Mouse (Mus musculus): ENCODE data around the gene Retreg3. TPM values are rescaled to one million over a fixed set of nuclear protein-coding genes. Genes with fewer than 3 reads are reported as not detected.

Gene Retreg3
- total and polyA plus RNA-seq, 3 experiments, result 17.0 to 23.4 TPM; not detected in 1

DNA sequence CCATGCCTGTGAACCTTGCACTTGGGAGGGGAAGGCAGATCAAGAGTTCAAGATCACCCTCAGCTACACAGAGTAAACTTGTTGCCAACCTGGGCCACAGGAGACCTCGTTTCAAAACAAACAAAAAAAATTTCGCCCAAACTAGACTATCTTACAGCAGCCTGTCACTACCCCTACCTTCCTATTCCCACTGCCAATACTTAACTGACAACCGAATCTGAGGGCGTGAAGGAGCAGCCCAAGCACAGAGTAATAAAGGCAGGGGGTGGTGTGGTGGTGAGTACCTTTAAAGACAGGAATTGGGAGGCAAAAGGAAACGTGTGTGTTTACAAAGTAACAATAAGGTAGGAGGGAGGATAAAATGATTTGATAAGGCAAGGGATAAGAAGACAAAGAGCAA is 9.0 kb downstream of the Retreg3 start:
- Histone ChIP-seq H3K4me1 (ENCODE audit: control insufficient read depth in 1 of 2, insufficient read depth in 2 of 2, low read length in 2 of 2) (no peaks in the 10 kb centered on the region), H3K9ac (ENCODE audit: control insufficient read depth, low read depth, low read length, poor library complexity, severe bottlenecking) (no peak overlapping the region), H3K9me3 (replicated peaks; ENCODE audit: insufficient read depth, low read length) (no peaks in the 10 kb centered on the region), H3K79me2 (ENCODE audit: control insufficient read depth, insufficient read depth, low read length, poor library complexity) (peaks cover 20% of the 10 kb centered on the region), H3K27me3 (ENCODE audit: control insufficient read depth in 1 of 2, insufficient read depth in 2 of 2, low read length in 2 of 2) (no peaks in the 10 kb centered on the region), H3K27ac (ENCODE audit: control insufficient read depth, low read depth, low read length) (no peak overlapping the region), H3K36me3 (ENCODE audit: control insufficient read depth in 1 of 2, insufficient read depth in 2 of 2, low read length in 2 of 2) (peaks cover 0 to 9% of the 10 kb centered on the region in 2 experiments; a peak in 2 of 4 replicates), H3K4me3 (ENCODE audit: control insufficient read depth in 1 of 2, insufficient read depth in 1 of 2, low read depth in 2 of 2, low read length in 2 of 2) (no peak overlapping the region)
- no peak for TF ChIP-seq USF1 (IDR thresholded peaks at IDR 0.05; ENCODE audit: low read depth, low read length)
- TF ChIP-seq ETS1 (IDR thresholded peaks at IDR 0.05; ENCODE audit: low read depth, low read length), result no peak
- no peak for TF ChIP-seq KAT2A (conservative IDR thresholded peaks at IDR 0.05; ENCODE audit: low read depth, low read length)
- TF ChIP-seq EP300 (IDR thresholded peaks at IDR 0.05; ENCODE audit: low read depth in 1 of 2, low read length in 2 of 2), result no peak
- no peak for TF ChIP-seq POLR2AphosphoS5 (IDR thresholded peaks at IDR 0.05; ENCODE audit: borderline replicate concordance, low read depth, low read length)
- no peak for TF ChIP-seq CTCF (IDR thresholded peaks at IDR 0.05 in 2 of 3, conservative IDR thresholded peaks at IDR 0.05 in 1 of 3; ENCODE audit: control insufficient read depth in 1 of 3, insufficient read depth in 1 of 3, low read depth in 2 of 3, low read length in 3 of 3, poor library complexity in 1 of 3, severe bottlenecking in 1 of 3)
- no peak for TF ChIP-seq NRF1 (IDR thresholded peaks at IDR 0.05; ENCODE audit: insufficient read depth, low read depth, low read length, poor library complexity, severe bottlenecking)
- TF ChIP-seq ZC3H11A (IDR thresholded peaks at IDR 0.05; ENCODE audit: low read depth, low read length), result no peak
- TF ChIP-seq CHD1 (IDR thresholded peaks at IDR 0.05; ENCODE audit: low read depth, low read length), result no peak
- TF ChIP-seq SIN3A (IDR thresholded peaks at IDR 0.05; ENCODE audit: low read length), result no peak
- no peak for DNase-seq (ENCODE audit: low read depth, low spot score)

GRCm38 (mm10) chr11:101109351-101109750 is 10.3 kb downstream of the Retreg3 start:
- Histone ChIP-seq H3K79me2 (ENCODE audit: control insufficient read depth, insufficient read depth, low read length, poor library complexity) (peaks cover 12% of the 10 kb centered on the region), H3K27ac (ENCODE audit: control insufficient read depth, low read depth, low read length) (no peak overlapping the region), H3K9me3 (replicated peaks; ENCODE audit: insufficient read depth, low read length) (no peaks in the 10 kb centered on the region), H3K36me3 (ENCODE audit: control insufficient read depth in 1 of 2, insufficient read depth in 2 of 2, low read length in 2 of 2) (peaks cover 0 to 14% of the 10 kb centered on the region in 2 experiments; a peak in 2 of 4 replicates), H3K9ac (ENCODE audit: control insufficient read depth, low read depth, low read length, poor library complexity, severe bottlenecking) (no peak overlapping the region), H3K27me3 (ENCODE audit: control insufficient read depth in 1 of 2, insufficient read depth in 2 of 2, low read length in 2 of 2) (no peaks in the 10 kb centered on the region), H3K4me3 (ENCODE audit: control insufficient read depth in 1 of 2, insufficient read depth in 1 of 2, low read depth in 2 of 2, low read length in 2 of 2) (no peak overlapping the region), H3K4me1 (ENCODE audit: control insufficient read depth in 1 of 2, insufficient read depth in 2 of 2, low read length in 2 of 2) (no peaks in the 10 kb centered on the region)
- no peak for DNase-seq (ENCODE audit: low read depth, low spot score)
- TF ChIP-seq MAX (IDR thresholded peaks at IDR 0.05; ENCODE audit: low read length), result no peak
- no peak for TF ChIP-seq SMC3 (IDR thresholded peaks at IDR 0.05; ENCODE audit: low read depth, low read length)
- no peak for TF ChIP-seq ZKSCAN1 (IDR thresholded peaks at IDR 0.05; ENCODE audit: low read depth, low read length)
- TF ChIP-seq RCOR1 (IDR thresholded peaks at IDR 0.05; ENCODE audit: low read depth, low read length), result no peak
- TF ChIP-seq RAD21 (IDR thresholded peaks at IDR 0.05; ENCODE audit: low read depth, low read length), result no peak
- TF ChIP-seq ETS1 (IDR thresholded peaks at IDR 0.05; ENCODE audit: low read depth, low read length), result no peak
- TF ChIP-seq JUND (IDR thresholded peaks at IDR 0.05; ENCODE audit: low read depth, low read length), result no peak
- TF ChIP-seq MAFK (IDR thresholded peaks at IDR 0.05; ENCODE audit: borderline replicate concordance, low read depth, low read length), result no peak
- no peak for TF ChIP-seq BHLHE40 (IDR thresholded peaks at IDR 0.05; ENCODE audit: borderline replicate concordance, low read depth, low read length)
- TF ChIP-seq HCFC1 (IDR thresholded peaks at IDR 0.05; ENCODE audit: low read depth, low read length), result no peak
- no peak for TF ChIP-seq ZNF384 (IDR thresholded peaks at IDR 0.05; ENCODE audit: low read depth, low read length)
- no peak for TF ChIP-seq UBTF (IDR thresholded peaks at IDR 0.05; ENCODE audit: borderline replicate concordance, insufficient read depth, low read depth, low read length)
- TF ChIP-seq EP300 (IDR thresholded peaks at IDR 0.05; ENCODE audit: low read depth in 1 of 2, low read length in 2 of 2), result no peak
- TF ChIP-seq TAL1 (IDR thresholded peaks at IDR 0.05; ENCODE audit: low read length), result no peak
- no peak for TF ChIP-seq NRF1 (IDR thresholded peaks at IDR 0.05; ENCODE audit: insufficient read depth, low read depth, low read length, poor library complexity, severe bottlenecking)
- no peak for TF ChIP-seq POLR2A (IDR thresholded peaks at IDR 0.05; ENCODE audit: control insufficient read depth in 1 of 2, insufficient read depth in 1 of 2, low read depth in 1 of 2, low read length in 2 of 2, poor library complexity in 1 of 2)
- no peak for TF ChIP-seq MXI1 (IDR thresholded peaks at IDR 0.05; ENCODE audit: low read depth, low read length)

Data from MEL (cell line).